Mouse (Mus musculus) megakaryocyte, embryonic 14.5 days (primary cell): ENCODE measurements around the gene Sipa1l3.

ENCODE experiments used
- FLI1 ChIP-seq: IDR thresholded peaks from 2 replicates; pipeline ENCODE4 v1.6.1; 2012; ENCODE audit warnings: low read length, inconsistent platforms, mixed read lengths
- GATA1 ChIP-seq: IDR thresholded peaks from 3 replicates; pipeline ENCODE4 v1.6.1; 2012; ENCODE audit warnings: mixed read lengths, low read length, inconsistent platforms, borderline replicate concordance

DNA sequence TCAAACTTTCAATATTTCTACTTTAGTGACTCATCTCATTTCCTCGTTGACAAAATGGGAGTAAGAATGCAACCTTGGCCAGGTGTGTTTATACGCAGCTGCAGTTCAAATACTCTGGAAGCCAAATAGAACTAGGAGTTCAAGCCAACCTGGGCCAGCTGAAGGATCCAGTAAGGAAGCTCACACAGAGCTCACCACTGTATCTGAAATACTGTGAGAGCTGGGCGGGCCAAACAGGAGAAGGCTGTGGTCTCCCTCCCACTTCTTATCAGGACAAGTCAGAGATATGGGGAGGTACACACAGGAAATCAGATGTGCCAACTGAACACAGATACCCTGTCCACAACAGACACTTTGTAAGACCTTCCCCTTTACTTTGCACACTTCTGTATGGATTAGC lies 125.6 kb downstream of the Sipa1l3 start:
- TF ChIP-seq GATA1 = no peak
- no peak for TF ChIP-seq FLI1
